Mouse (Mus musculus) stomach, embryonic 16.5 days (tissue): ENCODE data around the gene Folr2. TPM values are rescaled to one million over a fixed set of nuclear protein-coding genes. Genes with fewer than 3 reads are reported as not detected.

Experiments used
- ATAC-seq: fragments of 200-750 bp; cut with Nextera tagmentation; 2 replicates; pipeline ENCODE4 v1.8.0; 2017; ENCODE audit warnings: moderate number of reproducible peaks, moderate TSS enrichment; ENCODE audit not compliant: insufficient read depth, low FRiP score
- H3K27ac ChIP-seq: fragments of 300-500 bp; sonication (generic); 2 replicates; pipeline ENCODE4 v1.5.1; 2014; ENCODE audit warnings: low read length
- H3K27me3 ChIP-seq: fragments of 300-500 bp; sonication (generic); 2 replicates; pipeline ENCODE4 v1.6.1; 2014; ENCODE audit warnings: low read length, control low read depth, mixed read lengths; ENCODE audit not compliant: control insufficient read depth, insufficient read depth
- H3K36me3 ChIP-seq: fragments of 300-500 bp; sonication (generic); 2 replicates; pipeline ENCODE4 v1.6.1; 2014; ENCODE audit warnings: low read length; ENCODE audit not compliant: control insufficient read depth, insufficient read depth
- H3K4me1 ChIP-seq: fragments of 300-500 bp; sonication (generic); 2 replicates; pipeline ENCODE4 v1.6.1; 2014; ENCODE audit warnings: low read length, control low read depth, mixed read lengths; ENCODE audit not compliant: control insufficient read depth, insufficient read depth
- H3K4me2 ChIP-seq: fragments of 300-500 bp; sonication (generic); 2 replicates; pipeline ENCODE4 v1.6.1; 2014; ENCODE audit warnings: low read depth, low read length, mixed read lengths
- H3K4me3 ChIP-seq: fragments of 300-500 bp; sonication (generic); replicated peaks from 2 replicates; pipeline ENCODE4 v1.5.1; 2014; ENCODE audit warnings: mild to moderate bottlenecking, low read length
- H3K9ac ChIP-seq: fragments of 300-500 bp; sonication (generic); 2 replicates; pipeline ENCODE4 v1.6.1; 2014; ENCODE audit warnings: low read length
- H3K9me3 ChIP-seq: fragments of 300-500 bp; sonication (generic); replicated peaks from 2 replicates; pipeline ENCODE4 v1.6.1; 2016; ENCODE audit warnings: low read length, control low read depth; ENCODE audit not compliant: control insufficient read depth
- WGBS: fragments of 180-500 bp; shearing (Covaris S2); extraction: QIAGEN DNeasy Blood & Tissue Kit; methylation state at CpG from one replicate; pipeline ENCODE4 v1.1.7; 2014; 5-methylcytosine and 5-hydroxymethylcytosine counted together
- microRNA-seq: library from miRNA; unstranded; fragments of <30 nt; microRNA quantifications from one replicate; pipeline ENCODE4, GENCODE M21; 2016
- polyA plus RNA-seq: library from polyadenylated mRNA; unstranded; fragments of >200 nt; fragmentation: Nextera tagmentation; extraction: Ambion mirVana; gene quantifications from 2 replicates; pipeline ENCODE4 v1.2.1, GENCODE M21; 2015

The Folr2 gene
- polyA plus RNA-seq, 1 experiment from 2014 or later, result 1.8 TPM

GRCm38 (mm10) chr7:101821571-101822501 is 35.2 kb downstream of the Folr2 start:
- under 1% methylated on average over 69 of the region's 71 CpGs for WGBS
- ATAC-seq, result peak; percentile 81
- Histone ChIP-seq H3K4me2 (peak overlapping the region; percentile 98), H3K9me3 (no peaks in the 10 kb centered on the region), H3K9ac (peak overlapping the region; percentile 79), H3K27me3 (peaks cover 51% of the 10 kb centered on the region), H3K4me3 (peak overlapping the region; percentile 51), H3K27ac (peak overlapping the region; percentile 58), H3K4me1 (peaks cover 20% of the 10 kb centered on the region), H3K36me3 (peaks cover 12% of the 10 kb centered on the region)

- no peak overlapping the region for H3K27ac ChIP-seq
- peaks cover 20% of the 10 kb centered on the region for H3K4me1 ChIP-seq
- peaks cover 55% of the 10 kb centered on the region for H3K27me3 ChIP-seq
- ATAC-seq, result no peak
- H3K9ac ChIP-seq, result peak overlapping the region; percentile 49; the same call in 1 of the 2 replicates
- peak overlapping the region; percentile 51 for H3K4me3 ChIP-seq
- H3K36me3 ChIP-seq, result peaks cover 8% of the 10 kb centered on the region
- H3K4me2 ChIP-seq, result peak overlapping the region; percentile 98
- 4% methylated on average over 35 of the region's 35 CpGs for WGBS
- no peaks in the 10 kb centered on the region for H3K9me3 ChIP-seq
Observed at GRCm38 (mm10) chr7:101820295-101821030, 36.5 kb downstream of the Folr2 start.

- Histone ChIP-seq H3K27ac (no peak within 1 kb of the TSS), H3K4me2 (peak within 1 kb of the TSS; percentile 50), H3K36me3 (no peaks in the 10 kb centered on the region), H3K4me1 (peaks cover 20% of the 10 kb centered on the region), H3K4me3 (peak within 1 kb of the TSS; percentile 33), H3K9me3 (no peaks in the 10 kb centered on the region), H3K9ac (peak within 1 kb of the TSS; percentile 46; the same call in 1 of the 2 replicates), H3K27me3 (peaks cover 55% of the 10 kb centered on the region)
- 1% methylated on average over 45 of the region's 45 CpGs for WGBS
- peak; percentile 11; the same call in 1 of the 2 replicates for ATAC-seq
Observed at GRCm38 (mm10) chr7:101817861-101818401, 39.1 kb downstream of the Folr2 start, which contains the start of gene Phox2a. Gene Phox2a (plus strand): TSS chr7:101818313.

Small RNA genes within 50 kb of the gene (microRNA-seq; reads per million reads assigned to microRNA genes)
- gene Gm22655, result not detected

Other genes starting within 250 kb of the Folr2 start
- 55.9 and 62.8 TPM in 2 replicates for gene Clpb, start 193.6 kb downstream of the Folr2 start, polyA plus RNA-seq
- 2.0 and 2.6 TPM in 2 replicates for gene Phox2a, start 38.9 kb downstream of the Folr2 start, polyA plus RNA-seq
- 27.8 and 34.1 TPM in 2 replicates for gene Inppl1, start 19.0 kb downstream of the Folr2 start, polyA plus RNA-seq
- 55.9 and 57.7 TPM in 2 replicates for gene Anapc15, start 6.5 kb upstream of the Folr2 start, polyA plus RNA-seq
- gene Folr1, start 13.6 kb upstream of the Folr2 start, polyA plus RNA-seq, result 9.2 and 14.3 TPM in 2 replicates
- 147 and 149 TPM in 2 replicates for gene Lamtor1, start 48.7 kb upstream of the Folr2 start, polyA plus RNA-seq
- gene Tomt, start 49.2 kb upstream of the Folr2 start, polyA plus RNA-seq, result 0.21 and 1.2 TPM in 2 replicates
- 10.3 and 11.5 TPM in 2 replicates for gene Lrrc51, start 76.7 kb upstream of the Folr2 start, polyA plus RNA-seq
- gene Numa1, start 76.9 kb upstream of the Folr2 start, polyA plus RNA-seq, result 60.9 and 64.3 TPM in 2 replicates
- 2.6 and 3.3 TPM in 2 replicates for gene Il18bp, start 161.5 kb upstream of the Folr2 start, polyA plus RNA-seq
- gene Rnf121, start 208.3 kb upstream of the Folr2 start, polyA plus RNA-seq, result 27.0 and 31.7 TPM in 2 replicates
- 28.2 and 28.9 TPM in 2 replicates for gene Xndc1, start 208.3 kb upstream of the Folr2 start, polyA plus RNA-seq
- gene Xntrpc, start 208.5 kb upstream of the Folr2 start, polyA plus RNA-seq, result 0.84 and 1.1 TPM in 2 replicates
- gene Trpc2, start 225.9 kb upstream of the Folr2 start, polyA plus RNA-seq, result not detected in 2 replicates
- 0.36 and 7.1 TPM in 2 replicates for gene Art1, start 244.5 kb upstream of the Folr2 start, polyA plus RNA-seq